Mouse (Mus musculus): ENCODE results near the gene Slc6a16.

The Slc6a16 gene

DNA sequence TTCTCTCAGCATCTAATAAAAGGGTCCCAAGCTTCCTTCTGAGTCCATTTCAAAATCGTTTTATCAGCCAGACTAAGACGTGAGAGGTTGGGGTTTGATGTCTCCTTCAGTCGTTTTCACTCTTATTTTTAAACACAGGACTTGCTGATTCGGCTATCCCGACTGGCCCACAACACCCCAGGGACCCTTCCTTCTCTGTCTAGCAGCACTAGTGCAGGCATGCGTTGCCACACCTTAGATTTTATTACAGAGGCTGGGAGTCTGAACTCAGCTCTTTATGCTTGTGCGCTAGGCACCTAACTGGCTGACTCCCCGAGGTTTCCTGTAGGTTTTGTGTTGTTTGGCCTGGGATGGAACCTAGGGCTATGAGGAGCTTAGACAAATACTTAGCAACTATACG, 72.6 kb downstream of the Slc6a16 start:
- DNase-seq, result no peak

DNA sequence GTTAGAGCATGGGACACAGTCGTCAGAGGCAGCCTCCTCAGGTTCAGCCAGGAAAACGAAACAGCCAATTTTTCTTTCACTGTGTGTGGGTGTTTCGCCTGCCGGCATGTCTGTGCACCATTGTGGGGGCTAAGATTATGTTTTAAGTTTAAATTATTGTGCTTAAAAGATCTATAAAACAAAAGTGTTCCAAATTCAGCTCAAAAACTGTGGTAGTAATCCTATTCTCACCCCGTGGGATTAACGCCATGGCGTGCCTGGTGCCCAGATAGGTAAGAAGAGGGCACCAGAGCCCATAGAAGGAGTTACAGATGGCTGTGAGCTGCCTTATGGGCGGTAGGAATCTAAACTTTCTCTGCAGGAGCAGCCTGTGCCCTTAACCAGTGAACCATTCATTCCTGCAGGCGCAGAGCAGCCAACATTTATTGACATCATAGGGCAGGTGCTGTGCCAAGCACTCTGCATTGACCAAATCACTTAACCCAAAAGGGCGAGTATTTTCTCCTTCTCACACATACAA, 74.4 kb downstream of the Slc6a16 start:
- no peak for DNase-seq

DNA sequence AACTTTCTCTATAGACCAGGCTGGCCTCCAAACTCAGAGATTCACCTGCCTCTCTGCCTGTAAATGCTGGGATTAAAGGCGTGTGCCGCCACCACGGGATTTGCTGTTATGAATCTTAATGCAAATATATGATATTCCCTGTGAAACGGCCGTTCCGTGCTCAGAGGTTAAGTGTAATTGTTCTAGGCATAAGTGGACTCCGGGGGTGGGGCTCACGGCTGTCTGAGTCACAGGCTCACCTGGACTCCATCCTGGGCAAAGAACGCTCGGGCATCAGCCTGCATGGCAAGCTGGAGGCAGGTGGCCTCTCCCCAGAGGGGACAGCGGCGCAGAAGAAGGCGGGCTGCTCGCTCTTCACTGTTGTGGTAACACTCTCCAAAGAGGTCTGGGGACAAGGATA, 75.7 kb downstream of the Slc6a16 start:
- no peak for DNase-seq

DNA sequence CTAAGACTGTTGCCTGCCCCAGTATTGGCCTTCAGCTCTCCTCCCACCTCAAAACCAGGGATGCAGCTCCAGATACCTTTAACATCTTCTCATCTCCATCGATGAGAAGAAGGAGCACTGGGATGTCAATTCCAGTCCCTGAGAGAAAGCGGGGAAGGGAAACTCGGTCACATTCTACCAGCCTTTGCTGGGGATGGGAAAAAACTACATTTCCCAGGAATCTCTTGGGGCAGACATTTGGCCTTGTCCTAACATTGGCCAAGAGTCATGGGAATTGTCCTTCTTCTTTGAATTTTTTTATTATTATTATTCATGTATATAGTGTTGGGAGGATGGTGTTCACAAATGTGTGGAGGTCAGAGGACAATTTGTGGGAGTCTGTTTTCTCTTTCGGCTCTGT, 81.4 kb downstream of the Slc6a16 start:
- DNase-seq, result no peak
